Mouse (Mus musculus): Measurements from ENCODE around the gene Sfxn5.

Sfxn5 gene

DNA sequence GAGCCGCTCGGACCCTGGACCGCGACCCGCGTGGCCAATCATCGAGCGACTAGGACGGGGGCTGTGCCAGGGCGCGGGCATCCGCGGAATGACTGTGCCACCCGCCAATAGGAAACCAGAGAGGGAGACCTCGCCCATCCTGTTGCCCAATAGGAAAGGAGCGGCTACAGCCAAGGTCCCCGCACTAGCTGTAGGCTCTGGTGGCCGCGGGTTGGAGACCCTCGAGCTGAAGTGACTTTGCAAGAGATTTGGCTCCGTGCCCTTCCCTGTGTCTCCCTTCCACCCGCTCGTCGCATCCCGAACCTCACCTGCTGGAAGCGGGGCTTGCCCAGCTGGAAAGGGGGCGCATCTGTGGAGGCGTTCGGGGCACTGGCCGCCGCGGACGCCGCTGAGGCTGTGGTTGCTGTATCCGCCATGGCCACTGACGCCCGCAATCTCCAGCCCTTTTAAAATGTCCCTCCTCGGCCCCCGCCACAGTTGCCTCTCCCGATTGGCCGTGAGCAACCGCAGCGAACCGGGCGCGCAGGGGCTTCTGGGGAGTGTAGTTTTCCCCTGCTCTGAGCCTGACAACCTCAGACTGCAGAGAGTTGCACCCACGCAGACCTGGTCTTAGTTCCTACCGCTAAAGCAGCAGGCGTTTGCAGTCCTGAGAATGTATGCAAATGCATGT, at the start of gene Sfxn5:
Sfxn5 (minus strand) TSS at position 423 of the 670 bp plus-strand sequence.
- DNase-seq (ENCODE audit: low read depth in 2 of 2, low spot score in 2 of 2), result peak; percentile 80 to 90

DNA sequence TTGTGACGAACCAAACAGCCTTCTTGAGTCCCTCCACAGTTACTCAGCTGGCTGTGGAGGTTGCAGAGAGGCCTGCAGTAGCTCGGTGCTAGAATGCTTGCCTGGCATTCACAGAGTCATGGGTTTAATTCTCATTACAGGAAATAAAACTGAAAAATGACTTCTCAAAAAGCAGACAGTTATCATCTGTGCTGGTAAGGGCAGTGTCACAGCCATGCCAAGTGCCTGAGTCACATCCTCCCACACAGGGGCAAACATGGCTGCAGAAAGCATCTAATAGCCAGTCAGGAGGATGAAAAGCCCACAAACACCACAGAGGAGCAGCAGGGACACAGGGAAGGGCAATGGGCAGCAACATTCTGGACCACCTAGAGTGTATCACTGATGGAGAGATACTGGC, 49.6 kb upstream of the Sfxn5 start:
- DNase-seq (ENCODE audit: low read depth in 2 of 2, low spot score in 2 of 2), result no peak

DNA sequence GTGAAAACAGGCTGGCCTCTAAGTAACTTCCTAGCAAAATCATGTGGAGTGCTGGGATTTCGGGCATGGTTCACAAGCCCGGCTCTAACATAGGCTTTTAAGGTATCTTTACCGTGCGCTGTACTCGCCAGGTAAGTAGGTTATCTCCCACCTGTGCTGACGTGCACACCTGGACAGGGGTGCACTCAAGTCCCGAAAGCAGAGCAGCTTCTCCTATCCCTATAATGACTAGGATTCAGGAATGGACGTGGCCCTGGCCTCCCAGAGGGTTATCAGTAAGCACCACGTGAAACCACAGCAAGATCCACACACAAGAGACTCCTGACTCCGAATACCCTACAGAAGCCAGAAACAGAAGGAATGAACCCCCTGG, 48.4 kb upstream of the Sfxn5 start:
- no peak for DNase-seq (ENCODE audit: low read depth in 2 of 2, low spot score in 2 of 2)

DNA sequence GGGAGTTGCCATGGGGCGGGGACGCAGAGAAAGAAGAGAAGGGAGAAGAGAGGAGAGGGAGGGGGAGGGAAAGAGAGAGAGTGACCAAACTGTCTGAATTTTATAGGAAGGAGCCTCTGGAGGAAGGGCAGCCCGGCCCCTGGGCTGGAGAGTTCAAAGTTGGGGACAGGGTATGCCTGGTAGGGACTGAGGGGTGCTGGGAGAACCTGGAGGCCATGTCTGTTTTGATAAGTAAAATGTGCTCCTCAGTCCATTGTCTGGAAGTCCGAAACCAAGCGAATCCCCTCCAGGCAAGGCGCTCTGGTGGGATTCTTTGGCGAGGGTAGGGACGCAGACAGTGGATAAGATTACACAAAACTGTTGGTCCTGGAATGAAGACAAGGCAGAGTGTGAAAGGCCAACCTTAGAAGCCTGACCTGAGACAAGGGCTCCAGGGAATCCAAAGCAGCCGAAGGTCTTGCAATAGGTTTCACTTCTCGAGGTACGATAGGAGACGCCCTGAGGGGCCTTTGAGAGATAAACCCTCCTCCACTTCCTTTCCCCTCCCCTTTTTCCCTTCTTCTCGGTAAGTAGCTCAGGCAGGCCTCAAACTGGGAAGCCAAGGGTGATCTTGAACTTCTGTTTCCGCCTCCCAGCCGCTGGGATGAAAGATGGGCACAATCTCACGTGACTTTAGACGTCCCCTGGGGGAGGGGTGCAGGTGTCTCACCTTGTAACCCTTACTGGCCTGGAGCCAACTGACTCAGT, 47.9 kb upstream of the Sfxn5 start:
- DNase-seq (ENCODE audit: low read depth in 2 of 2, low spot score in 2 of 2), result no peak

DNA sequence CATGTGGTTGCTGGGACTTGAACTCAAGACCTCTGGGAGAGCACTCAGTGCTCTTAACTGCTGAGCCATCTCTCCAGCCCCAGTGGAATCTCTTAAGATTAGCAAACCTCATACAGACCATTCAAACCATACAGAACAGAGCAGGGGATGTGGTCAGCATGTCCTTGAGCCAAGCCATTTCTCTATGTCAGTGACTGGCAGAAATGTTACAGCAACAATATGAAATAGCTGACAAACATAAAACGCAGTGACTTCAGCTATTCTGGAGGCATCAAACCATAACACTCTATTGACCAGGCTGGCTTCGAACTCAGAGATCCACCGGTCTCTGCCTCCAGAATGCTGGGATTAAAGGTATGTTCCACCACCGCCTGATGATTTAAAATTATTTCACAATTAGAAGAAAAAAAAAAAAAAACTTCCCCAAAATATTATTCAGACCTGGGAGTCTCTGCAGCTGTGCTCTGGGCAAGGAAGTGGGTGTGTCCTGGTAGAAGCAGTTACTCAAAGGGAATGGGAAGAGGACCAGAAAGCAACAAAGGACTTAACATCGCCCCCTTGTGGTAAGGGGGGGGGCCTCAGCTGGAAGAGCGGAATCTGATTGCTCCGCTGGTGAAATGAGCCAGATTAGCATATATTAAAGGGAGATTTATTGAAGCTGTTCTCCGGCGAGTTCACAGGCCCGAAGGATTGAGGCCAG, 47.1 kb upstream of the Sfxn5 start:
- DNase-seq (ENCODE audit: low read depth in 2 of 2, low spot score in 2 of 2), result peak; percentile 31 to 50

DNA sequence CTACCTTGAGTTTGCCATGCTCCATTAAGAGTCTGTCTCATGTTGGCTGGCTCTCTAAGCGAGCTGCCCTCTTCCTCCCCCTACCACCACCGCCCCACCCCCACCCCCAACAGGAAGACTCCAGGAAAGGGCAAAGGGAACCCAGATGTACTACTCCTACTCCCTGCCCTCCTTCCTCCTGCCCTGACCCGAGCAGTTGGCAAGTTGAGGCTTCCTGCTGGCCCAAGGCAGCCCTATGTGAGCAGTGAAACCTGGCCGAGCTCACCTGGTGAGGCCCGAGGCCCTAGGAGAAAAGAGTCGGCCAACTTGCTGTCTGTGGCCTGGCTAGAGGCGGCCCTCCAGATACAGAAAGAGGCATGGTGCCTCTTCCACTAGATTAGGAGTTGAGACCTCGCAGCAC, 45.4 kb upstream of the Sfxn5 start:
- DNase-seq (ENCODE audit: low read depth in 2 of 2, low spot score in 2 of 2), result no peak

DNA sequence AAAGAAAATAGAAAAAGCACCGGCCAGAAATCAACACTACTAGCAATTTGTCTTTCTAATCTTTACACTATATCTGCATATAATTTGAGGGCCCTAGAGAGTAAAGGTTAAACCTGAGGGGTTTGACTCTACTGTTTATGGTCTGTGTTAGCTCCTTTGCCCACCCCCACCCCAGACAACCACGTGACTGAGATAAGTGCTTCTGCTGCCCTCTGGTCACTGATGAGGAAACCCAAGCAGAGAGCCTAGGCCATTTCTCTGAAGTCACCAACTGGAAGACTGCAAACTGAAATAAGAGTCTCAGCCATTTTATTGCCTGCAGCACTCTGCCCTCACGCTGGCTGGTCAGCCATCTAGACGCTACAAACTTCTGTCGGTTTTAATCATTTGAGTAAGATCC, 44.7 kb upstream of the Sfxn5 start:
- no peak for DNase-seq (ENCODE audit: low read depth in 2 of 2, low spot score in 2 of 2)

DNA sequence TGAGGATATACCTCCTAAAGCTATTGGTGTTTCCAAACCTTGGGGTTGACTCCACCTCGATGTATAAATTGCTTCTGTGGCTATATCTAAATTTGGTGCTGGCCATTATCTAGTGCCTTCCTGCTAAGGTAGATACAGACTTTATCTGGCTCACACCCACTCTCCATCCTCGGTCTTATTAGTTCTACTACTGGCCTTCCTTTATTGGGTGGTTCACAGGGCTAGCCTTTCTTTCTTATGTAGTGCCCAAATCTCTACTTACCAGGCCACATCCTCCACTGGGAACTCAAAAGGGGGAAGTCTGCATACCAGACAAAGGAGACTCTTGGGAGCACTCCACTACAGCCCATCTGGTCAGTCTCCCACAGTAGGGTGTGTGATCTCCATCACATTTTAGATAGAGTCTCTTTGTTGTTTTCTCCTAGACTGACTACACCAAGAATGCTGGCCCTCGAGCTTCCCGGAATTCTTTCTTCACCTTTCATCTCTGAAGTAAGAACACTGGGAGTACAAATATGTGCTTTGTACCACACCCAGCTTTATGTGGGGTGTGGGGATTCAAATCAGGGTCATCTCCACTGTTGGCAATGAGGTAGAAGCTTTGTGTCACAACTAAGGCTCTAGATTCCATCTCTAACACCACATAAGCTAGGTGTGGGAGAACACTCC, 44.0 kb upstream of the Sfxn5 start:
- no peak for DNase-seq (ENCODE audit: low read depth in 2 of 2, low spot score in 2 of 2)

DNA sequence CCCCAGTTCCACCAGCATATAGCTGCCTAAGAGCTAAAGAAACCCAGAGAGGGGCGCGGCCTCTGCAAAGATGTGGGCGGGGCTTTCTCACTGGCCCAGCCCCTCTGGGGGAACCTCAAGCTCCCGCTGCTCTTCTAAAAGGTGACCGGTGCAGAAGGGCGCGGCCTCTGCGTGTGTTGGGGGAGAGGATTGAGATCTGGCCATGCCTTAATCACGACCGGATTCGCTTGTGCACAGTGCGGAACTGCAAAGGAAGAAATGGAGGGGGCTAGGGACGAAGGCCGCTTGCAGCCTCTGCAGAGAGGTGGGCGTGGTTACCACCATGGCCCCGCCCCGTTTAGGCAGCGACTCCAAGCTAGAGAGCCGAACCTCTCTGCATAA, 41.5 kb upstream of the Sfxn5 start:
- DNase-seq (ENCODE audit: low read depth in 2 of 2, low spot score in 2 of 2), result peak; percentile 90 to 95

DNA sequence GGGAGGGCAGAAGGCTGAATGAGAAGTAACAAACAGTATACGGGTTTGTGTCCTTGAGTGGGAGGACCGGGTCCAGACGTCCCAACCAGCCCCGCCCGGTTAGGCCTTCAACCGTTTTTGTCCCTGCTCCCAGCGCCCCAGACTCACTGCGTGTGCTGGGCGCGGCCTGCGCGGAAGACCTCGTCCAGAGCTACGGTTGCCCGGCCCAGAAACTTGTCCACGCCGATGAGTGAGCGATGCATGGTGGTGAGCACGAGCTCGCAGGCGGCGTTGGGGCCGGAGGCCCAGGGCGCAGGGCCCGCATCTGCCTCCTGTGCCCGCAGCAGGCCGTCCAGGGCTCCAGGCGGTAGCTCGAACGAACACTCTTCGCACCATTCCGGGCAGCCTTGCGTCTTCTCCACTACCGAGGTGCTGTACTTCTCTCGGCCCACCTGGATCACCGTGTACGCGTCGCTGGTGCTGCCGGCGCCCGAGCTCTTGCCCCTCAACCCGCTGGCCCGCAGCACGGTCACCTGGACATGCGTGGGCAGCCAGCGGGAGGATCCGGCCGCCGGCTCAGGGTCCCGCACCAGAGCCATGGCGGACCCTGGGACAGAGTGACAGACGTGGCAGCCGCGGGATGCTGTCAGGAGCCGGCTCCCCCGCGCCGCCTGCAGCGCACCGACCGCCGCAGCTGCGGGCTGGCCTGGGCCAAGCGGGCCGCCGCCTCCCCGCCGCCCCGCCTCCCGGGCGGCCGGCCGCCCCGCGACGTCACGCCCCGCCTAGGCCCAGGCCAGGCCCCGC, 40.9 kb upstream of the Sfxn5 start, which contains the start of gene Rab11fip5:
Rab11fip5 (minus strand) TSS at position 684 of the 783 bp plus-strand sequence.
- DNase-seq (ENCODE audit: low read depth in 2 of 2, low spot score in 2 of 2), result no peak

DNA sequence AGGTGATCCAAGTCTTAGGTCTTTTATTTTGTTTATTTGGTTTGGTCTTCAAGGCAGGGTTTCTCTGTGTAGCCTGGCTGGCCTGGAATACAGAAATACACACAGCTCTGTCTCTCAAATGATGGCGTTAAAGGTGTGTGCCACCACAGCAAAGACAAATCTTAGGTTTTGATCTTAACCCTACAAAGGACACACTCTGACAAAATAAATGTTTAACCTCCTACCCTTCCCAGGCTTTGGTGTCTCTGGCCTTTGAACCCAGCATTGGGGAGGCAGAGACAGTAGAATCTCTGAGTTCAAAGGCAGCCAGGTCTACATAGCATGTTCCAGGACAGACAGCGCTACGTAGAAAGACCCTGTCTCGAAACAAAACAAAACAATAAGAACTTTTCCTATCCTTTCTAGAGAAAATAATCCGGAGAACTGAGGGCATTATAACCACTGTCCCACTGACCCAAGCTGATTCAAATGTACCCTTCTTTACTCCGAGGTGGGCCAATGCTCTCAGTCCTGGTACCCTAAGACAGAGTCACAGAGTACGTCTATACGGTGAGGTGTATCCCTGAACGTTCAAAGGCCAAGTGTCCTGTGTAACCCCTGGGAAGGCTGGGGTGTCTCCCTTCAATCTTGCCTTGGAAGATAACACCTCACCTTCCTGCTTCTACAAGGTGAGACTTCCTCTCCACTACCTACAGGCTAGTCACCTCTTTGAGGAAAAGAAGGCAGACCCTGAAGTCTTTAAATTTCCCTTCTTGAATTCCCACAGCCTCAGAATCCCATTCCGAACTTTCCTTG, 40.0 kb upstream of the Sfxn5 start:
- no peak for DNase-seq (ENCODE audit: low read depth in 2 of 2, low spot score in 2 of 2)

DNA sequence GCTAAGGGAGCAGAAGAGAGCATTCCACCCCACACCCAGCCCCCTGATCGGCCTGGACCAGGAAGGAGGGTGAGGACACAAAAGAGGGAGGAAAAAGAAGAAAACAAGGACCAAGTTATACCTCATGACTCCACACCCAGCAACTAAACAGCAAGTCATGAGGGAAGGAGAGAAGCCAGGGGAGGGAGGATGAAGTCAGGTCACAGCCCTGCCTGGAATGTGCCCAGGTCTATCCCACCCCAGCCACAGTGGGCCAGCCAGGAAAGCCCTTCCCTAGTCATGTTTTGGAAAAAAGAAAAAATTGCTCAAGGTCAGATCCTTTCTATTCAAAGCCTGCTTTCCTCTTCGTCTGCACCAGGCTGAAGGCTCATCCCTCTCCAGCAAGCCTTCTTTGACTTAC, 39.3 kb upstream of the Sfxn5 start:
- no peak for DNase-seq (ENCODE audit: low read depth in 2 of 2, low spot score in 2 of 2)

DNA sequence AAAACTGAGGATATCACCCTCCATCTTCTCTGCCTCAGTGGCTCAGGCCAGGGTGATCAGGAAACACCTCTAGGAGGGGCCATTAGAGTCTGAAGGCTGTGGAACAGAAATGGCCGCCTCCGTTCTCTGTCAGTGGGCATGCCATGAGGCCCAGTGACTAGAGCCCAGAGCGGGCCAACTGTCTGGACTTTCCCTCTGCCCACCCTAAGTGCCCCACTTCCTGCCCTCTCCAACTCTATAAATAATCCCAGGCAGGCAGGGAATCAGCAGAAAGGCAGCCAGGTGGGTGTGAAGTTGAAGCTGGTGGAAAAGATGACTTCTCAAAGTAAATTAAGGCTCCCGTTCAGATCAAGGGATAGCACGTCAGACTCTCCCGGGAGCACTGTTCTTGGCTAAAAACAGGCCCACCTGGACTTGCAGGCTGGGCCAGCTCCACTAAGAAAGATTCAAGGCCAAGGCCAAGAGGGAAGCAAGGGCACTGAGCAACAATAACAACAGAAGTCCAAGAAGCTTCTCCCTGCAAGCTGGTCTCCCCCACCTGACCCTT, 38.7 kb upstream of the Sfxn5 start:
- no peak for DNase-seq (ENCODE audit: low read depth in 2 of 2, low spot score in 2 of 2)

DNA sequence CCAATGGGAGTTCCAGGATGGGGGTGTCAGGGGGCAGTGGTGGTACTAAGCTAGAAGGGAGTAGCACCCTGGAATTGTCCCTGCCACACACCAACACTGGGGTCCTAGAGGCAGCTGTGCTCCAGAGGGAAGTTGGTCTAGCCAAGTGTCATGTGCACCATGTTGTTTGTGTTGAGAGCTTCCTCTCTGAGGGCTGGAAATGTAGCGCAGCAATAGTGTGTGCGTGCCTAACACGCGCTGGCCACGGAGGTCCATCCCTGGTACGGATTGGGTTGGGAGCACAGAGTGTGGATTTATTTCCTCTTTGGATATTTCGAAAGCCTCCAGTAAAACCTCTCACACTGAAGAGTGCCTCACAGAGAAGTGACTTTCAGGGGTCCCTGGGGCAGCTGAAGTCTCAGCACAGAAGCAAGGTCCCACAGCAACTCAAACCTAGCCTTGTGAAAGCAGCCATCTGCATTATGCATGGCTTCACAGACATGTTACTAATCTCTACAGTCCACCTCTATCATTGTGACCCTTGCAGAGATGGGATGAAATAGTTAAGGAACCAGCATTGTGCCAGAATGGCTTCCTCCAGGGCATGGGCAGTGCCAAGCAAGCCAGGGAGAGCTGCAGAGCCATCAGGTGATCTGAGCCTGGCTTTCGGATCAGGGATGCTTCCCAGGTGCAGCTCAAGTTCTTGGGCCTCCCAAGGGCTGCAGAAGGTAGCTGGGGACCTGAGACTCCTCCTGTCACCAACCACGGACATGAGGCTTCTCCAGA, 37.6 kb upstream of the Sfxn5 start:
- no peak for DNase-seq (ENCODE audit: low read depth in 2 of 2, low spot score in 2 of 2)

DNA sequence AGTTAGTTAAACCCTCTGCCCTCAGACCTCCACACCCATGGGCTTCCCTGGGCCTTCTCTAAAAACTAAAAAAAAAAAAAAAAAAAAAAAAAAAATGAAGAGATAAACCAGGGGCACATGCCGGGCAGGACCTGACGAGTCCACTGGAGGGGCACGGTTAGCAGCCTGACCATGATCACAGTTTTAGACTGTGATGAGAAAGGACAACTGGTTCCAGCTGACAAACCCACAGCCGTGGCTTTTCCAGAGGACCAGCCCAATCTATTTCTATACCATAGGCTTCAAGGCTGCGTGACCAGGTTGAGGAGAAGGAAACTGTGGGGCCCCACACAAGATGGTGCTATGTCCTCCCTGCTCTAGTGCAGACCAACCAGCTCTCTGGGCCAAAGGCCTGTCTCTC, 36.8 kb upstream of the Sfxn5 start:
- DNase-seq (ENCODE audit: low read depth in 2 of 2, low spot score in 2 of 2), result no peak

DNA sequence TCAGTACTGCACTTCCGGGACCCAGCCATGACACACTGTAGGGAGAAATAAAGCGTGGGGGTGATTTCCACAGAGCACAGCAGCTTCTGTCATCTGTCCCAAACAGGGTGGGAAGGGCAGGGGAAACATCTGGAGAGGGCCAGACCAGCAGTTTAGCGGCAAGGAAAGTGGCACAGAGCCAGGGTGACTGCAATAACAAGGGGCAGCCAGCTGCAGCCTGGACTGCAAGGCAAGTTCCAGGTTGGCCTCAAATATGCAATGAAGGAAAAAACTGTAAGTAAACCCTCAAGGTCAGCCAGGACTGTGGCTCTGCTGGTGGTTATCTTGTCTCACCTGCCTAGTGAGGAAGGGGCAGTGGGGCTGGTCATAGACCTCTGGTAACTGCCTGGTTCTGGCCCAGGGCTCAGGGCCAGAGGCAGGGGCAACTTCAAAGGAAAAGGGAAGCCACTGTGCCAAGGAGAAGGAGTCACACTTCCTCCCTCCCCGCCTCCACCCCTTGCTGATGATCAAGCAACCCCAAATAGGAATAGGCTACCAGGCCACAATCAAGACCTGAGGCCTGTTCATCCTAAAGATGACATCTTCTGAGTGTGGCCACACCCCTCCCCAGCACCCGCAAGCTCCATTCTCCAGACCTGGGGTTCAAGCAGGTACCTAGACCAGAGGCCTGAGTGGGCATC, 36.1 kb upstream of the Sfxn5 start:
- DNase-seq (ENCODE audit: low read depth in 2 of 2, low spot score in 2 of 2), result no peak

DNA sequence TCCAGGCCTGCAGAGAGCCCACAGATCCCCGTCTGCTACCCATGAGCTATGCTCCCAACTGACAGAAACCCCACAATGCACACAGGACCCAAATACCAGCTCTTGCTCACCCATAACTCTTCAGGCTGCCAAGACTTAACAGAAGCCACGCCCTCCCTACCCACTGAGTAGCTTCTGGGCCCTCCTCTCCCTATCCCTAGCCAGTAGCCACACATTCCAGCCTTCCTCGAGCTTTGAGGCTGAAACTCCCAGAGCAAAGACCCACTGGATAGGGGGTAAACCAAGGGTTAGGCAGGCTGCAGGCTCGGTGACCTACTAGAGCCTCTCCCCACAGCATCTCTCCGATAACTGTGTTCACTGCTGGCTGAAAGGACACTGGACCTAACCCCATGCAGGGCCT, 35.5 kb upstream of the Sfxn5 start:
- no peak for DNase-seq (ENCODE audit: low read depth in 2 of 2, low spot score in 2 of 2)

DNA sequence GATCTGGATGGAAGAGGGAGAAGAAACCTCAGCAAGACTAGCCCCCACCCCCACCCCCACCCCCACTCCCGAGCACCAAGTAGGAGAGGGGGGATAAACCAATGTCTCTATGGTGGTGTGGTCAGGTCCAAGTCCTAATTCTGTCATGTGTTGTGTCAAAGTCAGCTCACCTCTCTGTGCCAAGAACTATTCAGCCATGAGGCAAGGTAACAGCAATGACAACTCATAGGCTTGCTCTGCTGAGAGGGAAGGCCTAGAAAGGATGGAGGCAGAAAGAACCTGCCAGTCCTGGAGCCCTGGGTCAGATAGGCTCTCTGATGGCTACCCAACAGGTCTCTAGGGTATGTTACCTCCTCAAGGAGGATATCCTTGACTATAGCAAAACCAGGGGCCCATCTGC, 34.9 kb upstream of the Sfxn5 start:
- no peak for DNase-seq (ENCODE audit: low read depth in 2 of 2, low spot score in 2 of 2)

DNA sequence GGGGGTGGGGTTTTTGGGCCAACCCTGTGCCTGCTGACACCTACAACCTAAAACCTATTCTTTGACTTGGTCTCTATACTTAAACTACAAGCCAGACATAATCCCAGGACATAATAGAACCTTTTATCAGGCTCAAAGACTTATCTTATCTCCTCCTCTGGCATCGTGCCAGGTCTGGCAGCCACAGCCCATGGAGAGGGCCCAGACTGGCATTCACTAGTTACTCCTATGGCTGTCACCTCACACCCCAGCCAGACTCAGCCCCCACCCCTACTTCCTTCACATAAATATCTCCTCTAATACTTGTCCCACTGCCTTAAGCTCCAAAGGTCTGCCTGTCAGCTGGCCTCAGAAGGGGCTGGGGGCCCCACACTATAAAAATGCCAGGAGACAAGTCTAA, 33.2 kb upstream of the Sfxn5 start:
- no peak for DNase-seq (ENCODE audit: low read depth in 2 of 2, low spot score in 2 of 2)
